Mouse (Mus musculus): ENCODE measurements around the gene Osbpl3. TPM values are rescaled to one million over a fixed set of nuclear protein-coding genes. Genes with fewer than 3 reads are reported as not detected.

Gene Osbpl3
- polyA plus RNA-seq, 1 experiment = 0.41 TPM

DNA sequence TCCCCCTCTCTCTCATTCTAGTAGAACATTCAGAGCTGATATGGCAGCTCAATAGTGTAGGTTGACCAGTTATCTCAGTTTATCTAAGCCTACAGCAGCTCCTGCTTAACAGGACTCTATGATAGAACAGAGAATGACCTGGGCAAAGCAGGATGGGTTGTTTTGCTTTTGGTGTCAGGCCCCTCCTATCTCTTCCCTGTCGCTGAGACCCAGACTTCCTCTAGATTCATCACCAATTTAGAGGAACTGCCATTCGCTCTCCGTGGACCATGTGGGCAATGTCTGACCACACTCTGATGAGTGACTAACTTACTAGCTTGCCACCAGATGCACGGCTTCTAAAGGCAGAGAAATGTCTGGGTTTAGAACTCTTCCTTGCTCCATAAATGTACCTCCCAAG lies 164.4 kb downstream of the Osbpl3 start:
- Histone ChIP-seq H3K4me1 (ENCODE audit: control insufficient read depth, insufficient read depth, low read length) (no peaks in the 10 kb centered on the region), H3K4me3 (ENCODE audit: control insufficient read depth, low read depth, low read length) (no peak overlapping the region), H3K27me3 (ENCODE audit: control insufficient read depth, insufficient read depth, low read length) (no peaks in the 10 kb centered on the region), H3K36me3 (ENCODE audit: control insufficient read depth, insufficient read depth, low read length) (no peaks in the 10 kb centered on the region), H3K27ac (ENCODE audit: control insufficient read depth, insufficient read depth, low read depth, low read length) (no peak overlapping the region)
- no peak for TF ChIP-seq CTCF (IDR thresholded peaks at IDR 0.05; ENCODE audit: control insufficient read depth, insufficient read depth, insufficient replicate concordance, low read depth, low read length)
- TF ChIP-seq POLR2A (IDR thresholded peaks at IDR 0.05; ENCODE audit: control insufficient read depth, low read depth, low read length) = no peak

GRCm38 (mm10) chr6:50286881-50287280 lies 169.1 kb downstream of the Osbpl3 start:
- H3K27me3 ChIP-seq (ENCODE audit: control insufficient read depth, insufficient read depth, low read length) = no peaks in the 10 kb centered on the region
- H3K4me3 ChIP-seq (ENCODE audit: control insufficient read depth, low read depth, low read length) = no peak overlapping the region
- no peak for TF ChIP-seq CTCF (IDR thresholded peaks at IDR 0.05; ENCODE audit: control insufficient read depth, insufficient read depth, insufficient replicate concordance, low read depth, low read length)
- no peak for TF ChIP-seq POLR2A (IDR thresholded peaks at IDR 0.05; ENCODE audit: control insufficient read depth, low read depth, low read length)
- no peaks in the 10 kb centered on the region for H3K36me3 ChIP-seq (ENCODE audit: control insufficient read depth, insufficient read depth, low read length)
- no peaks in the 10 kb centered on the region for H3K4me1 ChIP-seq (ENCODE audit: control insufficient read depth, insufficient read depth, low read length)
- H3K27ac ChIP-seq (ENCODE audit: control insufficient read depth, insufficient read depth, low read depth, low read length) = no peak overlapping the region

GRCm38 (mm10) chr6:50279642-50280041 lies 176.4 kb downstream of the Osbpl3 start:
- no peak overlapping the region for H3K27ac ChIP-seq (ENCODE audit: control insufficient read depth, insufficient read depth, low read depth, low read length)
- no peak for TF ChIP-seq POLR2A (IDR thresholded peaks at IDR 0.05; ENCODE audit: control insufficient read depth, low read depth, low read length)
- no peak for TF ChIP-seq CTCF (IDR thresholded peaks at IDR 0.05; ENCODE audit: control insufficient read depth, insufficient read depth, insufficient replicate concordance, low read depth, low read length)
- H3K36me3 ChIP-seq (ENCODE audit: control insufficient read depth, insufficient read depth, low read length) = no peaks in the 10 kb centered on the region
- H3K4me1 ChIP-seq (ENCODE audit: control insufficient read depth, insufficient read depth, low read length) = peaks cover 9% of the 10 kb centered on the region
- no peak overlapping the region for H3K4me3 ChIP-seq (ENCODE audit: control insufficient read depth, low read depth, low read length)
- no peaks in the 10 kb centered on the region for H3K27me3 ChIP-seq (ENCODE audit: control insufficient read depth, insufficient read depth, low read length)

DNA sequence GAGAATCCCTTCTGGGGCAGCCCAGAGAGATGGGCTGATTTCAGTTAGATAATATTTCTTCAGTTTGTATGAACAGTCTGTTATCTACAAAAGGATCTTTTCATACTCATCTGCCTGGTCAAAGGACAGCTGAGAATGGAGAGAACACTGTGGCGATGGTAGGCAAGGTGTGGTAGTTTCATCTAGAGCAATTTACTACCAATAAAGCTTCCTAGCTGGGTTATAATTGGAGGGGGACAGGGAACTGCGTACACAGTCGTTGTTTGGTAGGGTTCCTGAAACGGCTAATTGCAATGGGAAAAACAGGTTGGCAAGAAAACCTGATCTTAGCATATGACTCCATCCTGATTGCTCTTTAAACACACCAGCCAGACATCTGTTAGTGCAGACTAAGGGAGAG lies 182.1 kb downstream of the Osbpl3 start:
- TF ChIP-seq CTCF (IDR thresholded peaks at IDR 0.05; ENCODE audit: control insufficient read depth, insufficient read depth, insufficient replicate concordance, low read depth, low read length) (no peak), POLR2A (IDR thresholded peaks at IDR 0.05; ENCODE audit: control insufficient read depth, low read depth, low read length) (no peak)
- Histone ChIP-seq H3K27ac (ENCODE audit: control insufficient read depth, insufficient read depth, low read depth, low read length) (no peak overlapping the region), H3K36me3 (ENCODE audit: control insufficient read depth, insufficient read depth, low read length) (no peaks in the 10 kb centered on the region), H3K4me1 (ENCODE audit: control insufficient read depth, insufficient read depth, low read length) (peaks cover 9% of the 10 kb centered on the region), H3K4me3 (ENCODE audit: control insufficient read depth, low read depth, low read length) (no peak overlapping the region), H3K27me3 (ENCODE audit: control insufficient read depth, insufficient read depth, low read length) (no peaks in the 10 kb centered on the region)

- Histone ChIP-seq H3K4me3 (ENCODE audit: control insufficient read depth, low read depth, low read length) (no peak overlapping the region), H3K36me3 (ENCODE audit: control insufficient read depth, insufficient read depth, low read length) (no peaks in the 10 kb centered on the region), H3K27me3 (ENCODE audit: control insufficient read depth, insufficient read depth, low read length) (no peaks in the 10 kb centered on the region), H3K4me1 (ENCODE audit: control insufficient read depth, insufficient read depth, low read length) (peaks cover 9% of the 10 kb centered on the region), H3K27ac (ENCODE audit: control insufficient read depth, insufficient read depth, low read depth, low read length) (no peak overlapping the region)
- TF ChIP-seq POLR2A (IDR thresholded peaks at IDR 0.05; ENCODE audit: control insufficient read depth, low read depth, low read length) (no peak), CTCF (IDR thresholded peaks at IDR 0.05; ENCODE audit: control insufficient read depth, insufficient read depth, insufficient replicate concordance, low read depth, low read length) (no peak)
Observed at GRCm38 (mm10) chr6:50273416-50273815, 182.6 kb downstream of the Osbpl3 start.

DNA sequence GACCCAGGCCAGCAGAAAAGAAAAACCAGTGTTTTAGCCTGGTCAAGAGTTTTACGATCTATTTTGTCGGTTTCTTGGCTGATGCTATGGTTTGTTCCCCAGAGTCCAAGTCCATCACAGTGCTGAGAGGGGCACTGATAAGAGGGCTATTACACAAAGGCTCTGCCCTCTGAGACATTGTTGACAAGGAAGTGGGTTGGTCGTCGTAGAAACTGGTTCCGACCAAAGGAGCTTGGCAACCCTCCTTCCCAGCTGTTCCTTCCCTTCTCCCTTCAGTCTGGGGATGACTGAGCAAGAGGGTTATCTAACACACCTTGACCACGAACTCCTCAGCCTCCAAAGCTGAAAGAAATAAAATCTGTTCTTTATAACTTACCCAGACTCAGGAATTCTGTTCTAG lies 192.3 kb downstream of the Osbpl3 start, which contains the start of gene Gsdme:
Gene Gsdme (minus strand): TSS at position 193 of the 400 bp plus-strand sequence.
- TF ChIP-seq POLR2A (IDR thresholded peaks at IDR 0.05; ENCODE audit: control insufficient read depth, low read depth, low read length) (no peak), CTCF (IDR thresholded peaks at IDR 0.05; ENCODE audit: control insufficient read depth, insufficient read depth, insufficient replicate concordance, low read depth, low read length) (no peak)
- Histone ChIP-seq H3K4me3 (ENCODE audit: control insufficient read depth, low read depth, low read length) (peak within 1 kb of the TSS; percentile 50), H3K36me3 (ENCODE audit: control insufficient read depth, insufficient read depth, low read length) (no peaks in the 10 kb centered on the region), H3K27ac (ENCODE audit: control insufficient read depth, insufficient read depth, low read depth, low read length) (no peak within 1 kb of the TSS), H3K4me1 (ENCODE audit: control insufficient read depth, insufficient read depth, low read length) (peaks cover 22% of the 10 kb centered on the region), H3K27me3 (ENCODE audit: control insufficient read depth, insufficient read depth, low read length) (no peaks in the 10 kb centered on the region)

- TF ChIP-seq POLR2A (IDR thresholded peaks at IDR 0.05; ENCODE audit: control insufficient read depth, low read depth, low read length) = no peak
- TF ChIP-seq CTCF (IDR thresholded peaks at IDR 0.05; ENCODE audit: control insufficient read depth, insufficient read depth, insufficient replicate concordance, low read depth, low read length) = no peak
- no peak overlapping the region for H3K27ac ChIP-seq (ENCODE audit: control insufficient read depth, insufficient read depth, low read depth, low read length)
- H3K4me3 ChIP-seq (ENCODE audit: control insufficient read depth, low read depth, low read length) = peak overlapping the region; percentile 23
- no peaks in the 10 kb centered on the region for H3K36me3 ChIP-seq (ENCODE audit: control insufficient read depth, insufficient read depth, low read length)
- no peaks in the 10 kb centered on the region for H3K27me3 ChIP-seq (ENCODE audit: control insufficient read depth, insufficient read depth, low read length)
- H3K4me1 ChIP-seq (ENCODE audit: control insufficient read depth, insufficient read depth, low read length) = peaks cover 22% of the 10 kb centered on the region
Observed at GRCm38 (mm10) chr6:50262310-50262709, 193.7 kb downstream of the Osbpl3 start.

DNA sequence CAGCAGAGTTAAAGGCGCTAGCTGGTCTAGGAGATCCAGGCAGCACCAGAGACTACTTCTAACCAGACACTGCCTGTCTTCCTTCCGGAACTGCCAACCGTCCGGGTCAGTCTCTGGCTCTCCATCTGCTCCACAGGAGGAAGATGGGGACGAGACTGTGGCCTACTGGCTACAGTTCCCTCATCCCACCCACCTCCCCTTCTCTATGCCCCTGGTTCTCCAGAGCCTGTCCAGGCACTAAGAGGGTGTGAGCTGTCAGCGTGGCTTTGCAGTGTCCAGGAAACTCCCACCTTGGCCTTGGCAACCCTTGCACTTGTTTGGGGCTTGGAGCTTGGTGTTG lies 194.1 kb downstream of the Osbpl3 start:
- no peak overlapping the region for H3K27ac ChIP-seq (ENCODE audit: control insufficient read depth, insufficient read depth, low read depth, low read length)

More for the DNA sequence above, 194.1 kb downstream of the Osbpl3 start:
- Histone ChIP-seq H3K27me3 (ENCODE audit: control insufficient read depth, insufficient read depth, low read length) (no peaks in the 10 kb centered on the region), H3K4me1 (ENCODE audit: control insufficient read depth, insufficient read depth, low read length) (peaks cover 22% of the 10 kb centered on the region), H3K36me3 (ENCODE audit: control insufficient read depth, insufficient read depth, low read length) (no peaks in the 10 kb centered on the region), H3K4me3 (ENCODE audit: control insufficient read depth, low read depth, low read length) (peak overlapping the region; percentile 23)
- no peak for TF ChIP-seq CTCF (IDR thresholded peaks at IDR 0.05; ENCODE audit: control insufficient read depth, insufficient read depth, insufficient replicate concordance, low read depth, low read length)
